Mouse (Mus musculus): ENCODE measurements around the gene Ss18l2. TPM values are rescaled to one million over a fixed set of nuclear protein-coding genes. Genes with fewer than 3 reads are reported as not detected.
A peak's percentile ranks its signal among the peaks of the same experiment; 100 is the strongest.

Gene Ss18l2
- polyA plus RNA-seq, 1 experiment from 2014 or later = 159 TPM

DNA sequence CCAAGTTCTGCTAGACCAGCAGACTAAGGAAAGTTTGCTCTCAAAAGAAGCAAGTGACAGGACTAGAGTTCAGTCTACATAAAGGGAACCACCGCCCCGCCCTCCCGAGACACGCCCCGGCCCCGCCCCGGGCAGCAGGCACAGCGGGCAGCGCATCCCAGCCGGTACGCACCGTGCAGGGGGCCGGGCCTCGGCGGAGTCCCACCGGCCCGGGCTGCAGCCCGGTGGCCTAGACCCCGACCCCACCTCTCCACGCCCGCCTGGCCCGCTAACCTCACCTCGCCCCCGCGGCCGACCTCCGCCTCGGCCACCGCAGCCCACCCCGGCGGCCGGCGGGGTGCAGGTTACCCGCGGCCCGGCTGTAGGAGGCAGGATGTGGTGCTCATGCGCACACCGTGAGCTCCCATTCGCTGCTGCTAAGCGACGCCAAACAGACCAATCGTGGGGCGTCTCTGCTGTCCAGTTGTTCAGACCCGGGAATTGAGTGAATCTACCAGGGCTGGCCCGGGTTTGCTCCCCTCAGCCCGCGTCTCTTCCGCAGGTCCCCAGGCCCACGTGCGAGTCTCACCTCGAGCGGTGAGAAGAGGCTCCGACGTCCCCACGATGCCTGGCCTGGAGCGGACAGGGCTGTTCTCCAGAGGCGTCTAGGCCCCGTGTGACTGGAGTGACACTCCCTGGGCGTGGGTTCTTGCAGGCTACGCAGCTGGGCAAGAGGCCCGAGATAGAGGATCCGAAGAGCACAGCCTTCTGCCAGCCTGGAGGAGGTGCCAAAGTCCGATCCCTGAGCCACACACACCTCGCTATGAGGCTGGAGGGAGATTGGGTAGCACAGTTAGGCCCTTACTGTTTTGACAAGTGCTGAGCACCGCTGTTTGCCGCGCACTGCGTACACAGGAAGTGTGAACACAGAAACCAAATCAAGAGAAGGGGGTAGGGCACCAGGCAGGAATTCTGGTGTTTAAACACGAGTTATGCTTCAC is 5.2 kb upstream of the Ss18l2 start, which contains the start of gene Sec22c:
TSS of gene Sec22c (minus strand) at position 845 of the 980 bp plus-strand sequence.
- 1% methylated on average over 68 of the region's 69 CpGs for whole genome bisulfite sequencing
- H3K27me3 ChIP-seq = no peaks in the 10 kb centered on the region
- H3K4me2 ChIP-seq = peak within 1 kb of the TSS; percentile 94
- H3K27ac ChIP-seq = peak within 1 kb of the TSS; percentile 75
- H3K4me3 ChIP-seq = peak within 1 kb of the TSS; percentile 86
- ATAC-seq = peak; percentile 98
- H3K9ac ChIP-seq = peak within 1 kb of the TSS; percentile 86
- no peaks in the 10 kb centered on the region for H3K9me3 ChIP-seq (replicated peaks)
- H3K4me1 ChIP-seq = peaks cover 21% of the 10 kb centered on the region
- H3K36me3 ChIP-seq (ENCODE audit: poor library complexity, severe bottlenecking) = peaks cover 3% of the 10 kb centered on the region

DNA sequence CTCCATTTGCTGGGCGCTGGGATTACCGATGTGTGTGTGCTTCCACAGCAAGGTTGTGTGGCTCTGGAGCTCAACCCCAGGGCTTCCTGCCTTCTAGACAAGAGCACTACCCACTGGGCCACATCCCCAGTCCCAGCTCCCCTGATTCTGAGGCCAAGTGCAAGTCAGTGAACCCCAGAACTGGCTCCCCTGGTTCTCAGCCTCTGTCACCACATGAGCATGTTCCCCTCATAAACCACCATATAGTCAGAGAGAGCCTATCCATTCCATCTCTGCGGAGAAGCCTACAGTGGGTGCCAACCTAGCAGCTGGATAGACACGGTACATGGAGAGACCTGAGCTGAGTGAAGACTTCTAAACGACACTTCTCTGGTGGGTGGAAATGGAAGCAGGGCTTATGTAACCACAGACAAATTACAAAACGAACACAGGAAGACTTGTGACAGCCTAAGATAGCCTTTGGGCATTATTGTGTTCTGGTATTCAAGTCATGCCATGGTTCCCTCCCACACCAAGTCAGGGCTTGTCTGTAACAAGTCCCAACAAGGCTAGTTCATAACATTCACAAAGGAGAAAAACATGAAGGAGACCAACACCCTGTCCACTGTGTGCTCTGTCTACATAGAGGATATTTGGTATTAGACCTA is 4.0 kb upstream of the Ss18l2 start:
- H3K27ac ChIP-seq = no peak overlapping the region
- no peak overlapping the region; the same call in 1 of the 2 replicates for H3K4me2 ChIP-seq
- 77% methylated on average over 6 of the region's 6 CpGs for WGBS
- no peak overlapping the region for H3K4me3 ChIP-seq
- H3K4me1 ChIP-seq = peaks cover 27% of the 10 kb centered on the region
- no peak overlapping the region for H3K9ac ChIP-seq
- no peak for ATAC-seq
- H3K27me3 ChIP-seq = no peaks in the 10 kb centered on the region
- H3K9me3 ChIP-seq (replicated peaks) = no peaks in the 10 kb centered on the region
- H3K36me3 ChIP-seq (ENCODE audit: poor library complexity, severe bottlenecking) = no peaks in the 10 kb centered on the region

DNA sequence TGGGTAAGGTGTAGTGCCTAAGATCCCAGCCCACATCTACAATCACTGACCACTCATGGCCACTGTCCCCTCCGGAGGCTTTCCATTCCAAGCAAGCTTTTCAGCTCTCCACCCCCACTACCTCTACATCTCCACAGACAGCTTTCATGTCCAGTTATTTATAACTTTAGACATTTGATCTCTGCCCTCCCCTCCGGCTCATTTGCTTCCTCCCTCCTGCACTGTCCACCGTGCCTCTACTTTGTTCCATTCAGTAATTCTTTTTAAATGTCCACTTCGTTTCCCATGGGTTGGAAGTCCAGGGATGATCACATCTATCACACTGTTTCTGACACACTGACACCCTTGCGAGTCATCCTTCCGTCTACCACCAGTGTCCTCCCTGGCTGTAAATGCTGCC is 2.3 kb upstream of the Ss18l2 start:
- Histone ChIP-seq H3K4me3 (no peak overlapping the region), H3K27me3 (no peaks in the 10 kb centered on the region), H3K4me2 (no peak overlapping the region), H3K9me3 (replicated peaks) (no peaks in the 10 kb centered on the region), H3K4me1 (peaks cover 35% of the 10 kb centered on the region), H3K9ac (no peak overlapping the region), H3K27ac (no peak overlapping the region), H3K36me3 (ENCODE audit: poor library complexity, severe bottlenecking) (peaks cover 6% of the 10 kb centered on the region; the same call in 1 of the 2 replicates)
- no peak for ATAC-seq
- WGBS = 73% methylated on average over 6 of the region's 6 CpGs

- H3K4me1 ChIP-seq = peaks cover 27% of the 10 kb centered on the region
- peaks cover 16% of the 10 kb centered on the region for H3K36me3 ChIP-seq (ENCODE audit: poor library complexity, severe bottlenecking)
- 69% methylated on average over 7 of the region's 7 CpGs for WGBS
- no peaks in the 10 kb centered on the region for H3K9me3 ChIP-seq (replicated peaks)
- no peak overlapping the region for H3K9ac ChIP-seq
- ATAC-seq = no peak
- no peak overlapping the region for H3K4me3 ChIP-seq
- no peak overlapping the region for H3K4me2 ChIP-seq
- H3K27me3 ChIP-seq = no peaks in the 10 kb centered on the region
- no peak overlapping the region for H3K27ac ChIP-seq
Measured at GRCm38 (mm10) chr9:121708506-121709486, 1.3 kb upstream of the Ss18l2 start.

DNA sequence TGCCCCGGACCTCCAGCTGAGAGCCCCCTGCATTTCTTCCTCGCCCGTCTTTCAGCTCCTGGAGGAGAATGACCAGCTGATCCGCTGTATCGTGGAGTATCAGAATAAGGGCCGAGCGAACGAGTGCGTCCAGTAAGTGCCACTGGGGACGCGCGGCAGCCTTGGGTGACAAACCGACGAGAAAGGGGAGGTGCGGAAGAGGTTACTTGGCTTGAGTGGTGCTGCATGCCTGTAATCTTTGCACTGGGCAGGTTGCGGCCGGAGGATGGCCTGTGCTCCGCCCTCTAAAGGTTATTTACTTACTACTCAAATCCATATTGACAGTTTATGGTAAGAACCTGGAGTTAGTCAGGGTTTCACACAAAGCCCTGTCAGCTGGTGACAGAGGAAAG is 451 bp downstream of the Ss18l2 start:
- H3K4me2 ChIP-seq = peak overlapping the region; percentile 89
- H3K9ac ChIP-seq = peak overlapping the region; percentile 91
- peak; percentile 26 for ATAC-seq
- peaks cover 16% of the 10 kb centered on the region for H3K36me3 ChIP-seq (ENCODE audit: poor library complexity, severe bottlenecking)
- H3K4me1 ChIP-seq = peaks cover 16% of the 10 kb centered on the region
- H3K27me3 ChIP-seq = no peaks in the 10 kb centered on the region
- no peaks in the 10 kb centered on the region for H3K9me3 ChIP-seq (replicated peaks)
- under 1% methylated on average over 18 of the region's 18 CpGs for WGBS
- peak overlapping the region; percentile 92 for H3K4me3 ChIP-seq
- H3K27ac ChIP-seq = peak overlapping the region; percentile 88

GRCm38 (mm10) chr9:121717048-121717447 is 6.9 kb downstream of the Ss18l2 start:
- Histone ChIP-seq H3K9me3 (replicated peaks) (no peaks in the 10 kb centered on the region), H3K9ac (no peak overlapping the region), H3K4me3 (no peak overlapping the region), H3K36me3 (ENCODE audit: poor library complexity, severe bottlenecking) (peaks cover 16% of the 10 kb centered on the region), H3K4me2 (no peak overlapping the region), H3K27ac (no peak overlapping the region), H3K4me1 (peaks cover 17% of the 10 kb centered on the region), H3K27me3 (no peaks in the 10 kb centered on the region)
- ATAC-seq = no peak
- WGBS = 88% methylated on average over 2 of the region's 2 CpGs

GRCm38 (mm10) chr9:121718070-121718705 is 8.1 kb downstream of the Ss18l2 start:
- WGBS = 66% methylated on average over 15 of the region's 15 CpGs
- Histone ChIP-seq H3K27ac (peak overlapping the region; percentile 82), H3K27me3 (no peaks in the 10 kb centered on the region), H3K4me2 (peak overlapping the region; percentile 97), H3K9ac (peak overlapping the region; percentile 70), H3K4me1 (peaks cover 17% of the 10 kb centered on the region), H3K4me3 (peak overlapping the region; percentile 91), H3K9me3 (replicated peaks) (no peaks in the 10 kb centered on the region), H3K36me3 (ENCODE audit: poor library complexity, severe bottlenecking) (peaks cover 6% of the 10 kb centered on the region)
- ATAC-seq = peak; percentile 2; the same call in 1 of the 2 replicates

- Histone ChIP-seq H3K4me1 (peaks cover 17% of the 10 kb centered on the region), H3K9me3 (replicated peaks) (no peaks in the 10 kb centered on the region), H3K4me2 (peak within 1 kb of the TSS; percentile 97), H3K27me3 (no peaks in the 10 kb centered on the region), H3K36me3 (ENCODE audit: poor library complexity, severe bottlenecking) (no peaks in the 10 kb centered on the region), H3K4me3 (peak within 1 kb of the TSS; percentile 91), H3K27ac (peak within 1 kb of the TSS; percentile 93), H3K9ac (peak within 1 kb of the TSS; percentile 97)
- peak; percentile 100 for ATAC-seq
- WGBS = under 1% methylated on average over 30 of the region's 61 CpGs
Measured at GRCm38 (mm10) chr9:121718792-121719318, 8.7 kb downstream of the Ss18l2 start, which contains the start of gene Nktr. Gene Nktr, plus strand, starts transcription at chr9:121719169.

GRCm38 (mm10) chr9:121719347-121720331 is 9.5 kb downstream of the Ss18l2 start:
- peak overlapping the region; percentile 97 for H3K4me2 ChIP-seq
- no peaks in the 10 kb centered on the region for H3K36me3 ChIP-seq (ENCODE audit: poor library complexity, severe bottlenecking)
- H3K4me1 ChIP-seq = peaks cover 17% of the 10 kb centered on the region
- peak; percentile 66; the same call in 1 of the 2 replicates for ATAC-seq
- WGBS = under 1% methylated on average over 62 of the region's 87 CpGs
- H3K27ac ChIP-seq = peak overlapping the region; percentile 93
- peak overlapping the region; percentile 91 for H3K4me3 ChIP-seq
- H3K9ac ChIP-seq = peak overlapping the region; percentile 97
- no peaks in the 10 kb centered on the region for H3K27me3 ChIP-seq
- no peaks in the 10 kb centered on the region for H3K9me3 ChIP-seq (replicated peaks)

- no peaks in the 10 kb centered on the region for H3K9me3 ChIP-seq (replicated peaks)
- H3K9ac ChIP-seq = no peak overlapping the region
- no peaks in the 10 kb centered on the region for H3K27me3 ChIP-seq
- no peaks in the 10 kb centered on the region for H3K4me1 ChIP-seq
- H3K4me3 ChIP-seq = no peak overlapping the region
- no peak overlapping the region for H3K4me2 ChIP-seq
- ATAC-seq = no peak
- no peak overlapping the region for H3K27ac ChIP-seq
- 92% methylated on average over 6 of the region's 6 CpGs for WGBS
- peaks cover 52% of the 10 kb centered on the region for H3K36me3 ChIP-seq (ENCODE audit: poor library complexity, severe bottlenecking)
Measured at GRCm38 (mm10) chr9:121740490-121740889, 30.4 kb downstream of the Ss18l2 start.
